Mouse (Mus musculus) lung, postnatal 0 days (tissue): Measurements from ENCODE around the gene Hebp2. TPM values are rescaled to one million over a fixed set of nuclear protein-coding genes. Genes with fewer than 3 reads are reported as not detected.
A peak's percentile ranks its signal among the peaks of the same experiment; 100 is the strongest.
"Not testable (repeated sequence)": the region's sequence is repeated elsewhere in the genome, so short reads cannot be mapped to it uniquely, and the experiment has no call there.

Source experiments
- ATAC-seq: fragments of 200-750 bp; cut with Nextera tagmentation; 2 replicates; pipeline ENCODE4 v1.8.0; 2017; ENCODE audit warnings: moderate library complexity
- DNase-seq: peaks from one replicate; pipeline ENCODE4 v3.0.0-alpha.2; 2016; ENCODE audit warnings: low spot score
- H3K27ac ChIP-seq: fragments of 300-500 bp; sonication (generic); 2 replicates; pipeline ENCODE4 v1.5.1; 2014; ENCODE audit warnings: antibody characterized with exemption, mild to moderate bottlenecking, low read length, mixed read lengths
- H3K27me3 ChIP-seq: fragments of 300-500 bp; sonication (generic); replicated peaks from 2 replicates; pipeline ENCODE4 v1.6.1; 2014; ENCODE audit warnings: low read length, mixed read lengths; ENCODE audit not compliant: insufficient read depth
- H3K36me3 ChIP-seq: fragments of 300-500 bp; sonication (generic); 2 replicates; pipeline ENCODE4 v1.6.1; 2014; ENCODE audit warnings: low read length, mixed read lengths; ENCODE audit not compliant: insufficient read depth
- H3K4me1 ChIP-seq: fragments of 300-500 bp; sonication (generic); 2 replicates; pipeline ENCODE4 v1.6.1; 2014; ENCODE audit warnings: antibody characterized with exemption, low read depth, low read length, mixed read lengths; ENCODE audit not compliant: insufficient read depth
- H3K4me2 ChIP-seq: fragments of 300-500 bp; sonication (generic); replicated peaks from 2 replicates; pipeline ENCODE4 v1.6.1; 2014; ENCODE audit warnings: low read depth, mild to moderate bottlenecking, low read length, moderate library complexity, mixed read lengths
- H3K4me3 ChIP-seq: fragments of 300-500 bp; sonication (generic); 2 replicates; pipeline ENCODE4 v1.5.1; 2014; ENCODE audit warnings: low read depth, low read length
- H3K9ac ChIP-seq: fragments of 300-500 bp; sonication (generic); replicated peaks from 2 replicates; pipeline ENCODE4 v1.6.1; 2014; ENCODE audit warnings: low read depth, mild to moderate bottlenecking
- H3K9me3 ChIP-seq: fragments of 300-500 bp; sonication (generic); 2 replicates; pipeline ENCODE4 v1.6.1; 2016; ENCODE audit warnings: low read length, mixed read lengths
- CTCF ChIP-seq: IDR thresholded peaks from 2 replicates; pipeline ENCODE4 v1.5.1; 2016; ENCODE audit warnings: antibody characterized with exemption, mild to moderate bottlenecking
- EP300 ChIP-seq: IDR thresholded peaks from 2 replicates; pipeline ENCODE4 v1.6.1; 2016; ENCODE audit warnings: antibody characterized with exemption, mild to moderate bottlenecking, control low read depth
- WGBS: fragments of 180-500 bp; shearing (Covaris S2); extraction: QIAGEN DNeasy Blood & Tissue Kit; methylation state at CpG from one replicate; pipeline ENCODE4 v1.1.7; 2014; 5-methylcytosine and 5-hydroxymethylcytosine counted together
- polyA plus RNA-seq: library from polyadenylated mRNA; unstranded; fragments of >200 nt; fragmentation: Nextera tagmentation; extraction: Ambion mirVana; gene quantifications from 2 replicates; pipeline ENCODE4 v1.2.1, GENCODE M21; 2015

Hebp2 gene
- polyA plus RNA-seq = 2.7 and 3.4 TPM in 2 replicates

- no peaks in the 10 kb centered on the region for H3K9me3 ChIP-seq
- ATAC-seq = peak; percentile 87
- H3K9ac ChIP-seq = peak within 1 kb of the TSS; percentile 43; the same call in 1 of the 2 replicates
- TF ChIP-seq CTCF = peak; percentile 81
- no peak for TF ChIP-seq EP300
- H3K4me2 ChIP-seq = peak within 1 kb of the TSS; percentile 97
- H3K27ac ChIP-seq = no peak within 1 kb of the TSS
- H3K4me1 ChIP-seq = no peaks in the 10 kb centered on the region
- H3K27me3 ChIP-seq = no peaks in the 10 kb centered on the region
- H3K36me3 ChIP-seq = no peaks in the 10 kb centered on the region
- 1% methylated on average over 11 of the region's 22 CpGs for WGBS
- H3K4me3 ChIP-seq = peak within 1 kb of the TSS; percentile 54
- DNase-seq = peak; percentile 75
Measured at GRCm38 (mm10) chr10:18545813-18546235, at the start of gene Hebp2. Gene Hebp2 (minus strand): TSS chr10:18546076.

- Histone ChIP-seq H3K27me3 (no peaks in the 10 kb centered on the region), H3K4me1 (no peaks in the 10 kb centered on the region), H3K27ac (no peak overlapping the region), H3K9ac (no peak overlapping the region), H3K9me3 (no peaks in the 10 kb centered on the region), H3K4me2 (no peak overlapping the region), H3K36me3 (no peaks in the 10 kb centered on the region), H3K4me3 (no peak overlapping the region)
- ATAC-seq (no peak), DNase-seq (no peak)
- WGBS = 84% methylated on average over 5 of the region's 5 CpGs
- TF ChIP-seq CTCF (no peak), EP300 (no peak)
Measured at GRCm38 (mm10) chr10:18589455-18589854, 43.6 kb upstream of the Hebp2 start.

DNA sequence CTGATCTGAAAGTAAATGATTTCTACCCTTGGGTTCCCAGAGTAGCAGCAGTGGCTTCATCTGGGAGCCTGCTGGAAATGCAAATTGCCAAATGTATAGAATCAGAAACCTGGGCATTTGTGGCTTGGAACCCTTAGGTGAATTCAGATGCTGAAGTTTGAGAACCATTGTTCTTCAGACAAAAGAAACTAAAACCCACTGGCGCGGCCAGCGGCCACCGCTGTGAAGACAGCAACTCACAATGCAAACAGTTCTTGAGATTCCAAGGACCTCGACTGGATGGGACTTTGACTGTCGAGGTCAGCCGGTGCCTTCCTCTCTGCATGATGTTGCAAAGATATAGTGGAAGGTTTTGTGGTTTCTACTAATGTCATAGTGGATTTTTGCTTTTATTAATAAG lies 38.3 kb upstream of the Hebp2 start:
- WGBS = 35% methylated on average over 7 of the region's 7 CpGs
- ATAC-seq = no peak

GRCm38 (mm10) chr10:18572581-18572980 lies 26.7 kb upstream of the Hebp2 start:
- Histone ChIP-seq H3K36me3 (no peaks in the 10 kb centered on the region), H3K4me2 (no peak overlapping the region), H3K27ac (no peak overlapping the region), H3K4me3 (no peak overlapping the region), H3K9ac (no peak overlapping the region), H3K9me3 (no peaks in the 10 kb centered on the region), H3K27me3 (no peaks in the 10 kb centered on the region), H3K4me1 (no peaks in the 10 kb centered on the region)
- TF ChIP-seq CTCF = peak; percentile 57
- TF ChIP-seq EP300 = no peak
- DNase-seq = no peak
- ATAC-seq = no peak
- WGBS = 48% methylated on average over 2 of the region's 2 CpGs

More for the DNA sequence above, 38.3 kb upstream of the Hebp2 start:
- Histone ChIP-seq H3K27ac (no peak overlapping the region), H3K4me3 (no peak overlapping the region), H3K4me2 (no peak overlapping the region), H3K4me1 (no peaks in the 10 kb centered on the region), H3K9me3 (no peaks in the 10 kb centered on the region), H3K36me3 (no peaks in the 10 kb centered on the region), H3K9ac (no peak overlapping the region), H3K27me3 (no peaks in the 10 kb centered on the region)
- TF ChIP-seq EP300 = no peak
- TF ChIP-seq CTCF = no peak
- DNase-seq = no peak

DNA sequence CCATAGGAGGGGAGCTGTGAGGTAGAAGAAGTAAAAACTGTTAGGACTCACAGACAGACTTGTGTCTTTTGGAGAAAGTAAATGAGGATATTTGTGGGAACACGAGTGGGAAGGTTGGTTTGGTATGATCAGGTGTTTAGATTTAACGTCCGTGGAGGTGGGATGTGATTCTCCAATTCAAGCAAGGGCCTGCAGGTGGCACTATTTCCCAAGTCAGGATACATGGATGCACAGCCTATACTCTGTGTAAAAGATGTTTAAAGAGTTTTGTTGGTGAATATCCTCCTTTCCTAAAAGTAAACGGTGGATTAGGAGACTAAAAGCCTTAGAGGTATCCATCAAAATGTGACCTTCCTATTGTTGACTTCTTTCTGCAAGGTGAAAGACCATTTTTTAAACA lies 17.1 kb upstream of the Hebp2 start:
- no peaks in the 10 kb centered on the region for H3K27me3 ChIP-seq
- WGBS = 2% methylated on average over 4 of the region's 4 CpGs
- DNase-seq = peak; percentile 30

GRCm38 (mm10) chr10:18561445-18561844 lies 15.6 kb upstream of the Hebp2 start:
- no peak overlapping the region for H3K27ac ChIP-seq
- H3K9ac ChIP-seq = no peak overlapping the region
- H3K4me1 ChIP-seq = no peaks in the 10 kb centered on the region
- no peak overlapping the region for H3K4me3 ChIP-seq
- ATAC-seq (no peak), DNase-seq (no peak)
- no peaks in the 10 kb centered on the region for H3K36me3 ChIP-seq
- no peak for TF ChIP-seq EP300
- WGBS = 44% methylated on average over 5 of the region's 5 CpGs
- H3K4me2 ChIP-seq = no peak overlapping the region
- no peaks in the 10 kb centered on the region for H3K9me3 ChIP-seq
- no peaks in the 10 kb centered on the region for H3K27me3 ChIP-seq

More for the DNA sequence above, 17.1 kb upstream of the Hebp2 start:
- ATAC-seq = no peak
- Histone ChIP-seq H3K4me3 (no peak overlapping the region), H3K36me3 (no peaks in the 10 kb centered on the region), H3K4me1 (no peaks in the 10 kb centered on the region), H3K4me2 (no peak overlapping the region), H3K9ac (no peak overlapping the region), H3K9me3 (no peaks in the 10 kb centered on the region), H3K27ac (no peak overlapping the region)
- TF ChIP-seq EP300 (no peak), CTCF (peak; percentile 76)

DNA sequence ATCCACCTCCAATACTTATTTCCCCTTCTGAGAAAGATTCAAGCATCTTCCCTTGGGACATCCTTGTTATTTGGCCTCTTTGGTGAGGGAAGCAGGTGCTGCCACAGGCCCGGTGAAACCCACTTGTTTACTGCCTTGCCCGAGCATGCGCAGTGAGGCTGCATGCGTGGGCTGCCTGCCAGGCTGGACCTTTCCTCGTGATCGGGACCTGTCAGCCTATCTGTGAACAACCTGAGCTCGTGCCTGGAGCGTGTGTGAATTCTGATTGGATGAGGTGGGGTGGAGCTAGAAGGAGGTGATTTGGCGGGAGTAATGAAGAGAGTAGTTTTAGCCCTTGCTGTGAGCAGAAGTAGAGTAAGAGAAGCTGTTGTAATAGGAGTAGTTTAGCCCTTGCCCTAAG lies 13.2 kb upstream of the Hebp2 start:
- WGBS = 79% methylated on average over 9 of the region's 9 CpGs
- ATAC-seq = not testable (repeated sequence)

More for the DNA sequence above, 13.2 kb upstream of the Hebp2 start:
- H3K27ac ChIP-seq, H3K27me3 ChIP-seq, H3K4me1 ChIP-seq, H3K9ac ChIP-seq, H3K36me3 ChIP-seq, H3K4me2 ChIP-seq, H3K4me3 ChIP-seq, H3K9me3 ChIP-seq, DNase-seq: not testable (repeated sequence)
